Mouse (Mus musculus) liver, embryonic 16.5 days (tissue): ENCODE measurements around the gene Zdhhc12. TPM values are rescaled to one million over a fixed set of nuclear protein-coding genes. Genes with fewer than 3 reads are reported as not detected.

ENCODE experiments used
- ATAC-seq: fragments of 200-750 bp; cut with Nextera tagmentation; 2 replicates; pipeline ENCODE4 v1.8.0; 2017; ENCODE audit warnings: low read depth, mild to moderate bottlenecking, moderate number of reproducible peaks, moderate library complexity
- H3K27ac ChIP-seq: fragments of 300-500 bp; sonication (generic); 2 replicates; pipeline ENCODE4 v1.5.1; 2014; ENCODE audit warnings: mild to moderate bottlenecking, low read length
- H3K27me3 ChIP-seq: fragments of 300-500 bp; sonication (generic); 2 replicates; pipeline ENCODE4 v1.6.1; 2014; ENCODE audit warnings: low read depth, low read length, mixed read lengths; ENCODE audit not compliant: control insufficient read depth, insufficient read depth
- H3K36me3 ChIP-seq: fragments of 300-500 bp; sonication (generic); 2 replicates; pipeline ENCODE4 v1.6.1; 2014; ENCODE audit warnings: mild to moderate bottlenecking; ENCODE audit not compliant: control insufficient read depth, insufficient read depth
- H3K4me1 ChIP-seq: fragments of 300-500 bp; sonication (generic); 2 replicates; pipeline ENCODE4 v1.6.1; 2014; ENCODE audit warnings: low read depth, low read length, mixed read lengths; ENCODE audit not compliant: control insufficient read depth
- H3K4me2 ChIP-seq: fragments of 300-500 bp; sonication (generic); 2 replicates; pipeline ENCODE4 v1.6.1; 2014; ENCODE audit warnings: low read depth, low read length, mixed read lengths
- H3K4me3 ChIP-seq: fragments of 300-500 bp; sonication (generic); 2 replicates; pipeline ENCODE4 v1.5.1; 2014; ENCODE audit warnings: low read depth, mild to moderate bottlenecking, low read length
- H3K9ac ChIP-seq: fragments of 300-500 bp; sonication (generic); 2 replicates; pipeline ENCODE4 v1.6.1; 2014; ENCODE audit warnings: low read depth, low read length
- H3K9me3 ChIP-seq: fragments of 300-500 bp; sonication (generic); replicated peaks from 2 replicates; pipeline ENCODE4 v1.6.1; 2016; ENCODE audit warnings: low read length; ENCODE audit not compliant: control insufficient read depth
- WGBS: fragments of 180-500 bp; shearing (Covaris S2); extraction: QIAGEN DNeasy Blood & Tissue Kit; methylation state at CpG from one replicate; pipeline ENCODE4 v1.1.7; 2014; ENCODE audit not compliant: insufficient replicate concordance; 5-methylcytosine and 5-hydroxymethylcytosine counted together
- polyA plus RNA-seq: library from polyadenylated mRNA; unstranded; fragments of >200 nt; fragmentation: Nextera tagmentation; extraction: Ambion mirVana; gene quantifications from 2 replicates; pipeline ENCODE4 v1.2.1, GENCODE M21; 2015

Gene Zdhhc12
- polyA plus RNA-seq, 1 experiment from 2014 or later: 18.7 TPM

- Histone ChIP-seq H3K36me3 (peaks cover 9% of the 10 kb centered on the region), H3K9me3 (no peaks in the 10 kb centered on the region), H3K27me3 (no peaks in the 10 kb centered on the region), H3K27ac (no peak overlapping the region), H3K4me3 (no peak overlapping the region), H3K4me2 (no peak overlapping the region), H3K4me1 (peaks cover 14% of the 10 kb centered on the region), H3K9ac (no peak overlapping the region)
- no peak for ATAC-seq
- WGBS: 68% methylated on average over 4 of the region's 4 CpGs
Observed at GRCm38 (mm10) chr2:30108260-30108659, 14.8 kb upstream of the Zdhhc12 start.

DNA sequence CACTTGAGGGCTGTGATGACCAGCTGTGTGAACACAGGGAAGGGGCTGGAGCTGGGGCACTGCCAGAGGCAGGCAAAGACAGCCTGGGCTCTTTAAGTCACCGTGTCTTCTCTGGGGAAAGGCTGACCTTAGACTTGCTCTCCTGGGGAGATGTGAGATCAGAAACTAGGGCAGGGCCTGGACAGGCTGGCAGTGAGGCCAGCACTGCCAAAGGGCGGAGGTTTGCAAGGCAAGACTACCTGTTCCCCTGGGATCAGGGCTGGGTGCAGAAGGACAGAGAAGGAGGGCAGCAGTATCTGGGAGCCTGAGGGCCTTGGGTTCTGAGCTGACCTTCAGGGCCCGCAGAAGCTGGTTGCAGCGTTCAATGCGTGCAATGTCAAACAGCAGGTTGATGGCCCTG lies 14.2 kb upstream of the Zdhhc12 start:
- ATAC-seq: no peak
- 74% methylated on average over 5 of the region's 5 CpGs for WGBS
- Histone ChIP-seq H3K4me2 (no peak overlapping the region), H3K27me3 (no peaks in the 10 kb centered on the region), H3K9ac (no peak overlapping the region), H3K4me3 (no peak overlapping the region), H3K36me3 (peaks cover 9% of the 10 kb centered on the region), H3K27ac (no peak overlapping the region), H3K9me3 (no peaks in the 10 kb centered on the region), H3K4me1 (peaks cover 14% of the 10 kb centered on the region)

- H3K36me3 ChIP-seq: peaks cover 9% of the 10 kb centered on the region
Observed at GRCm38 (mm10) chr2:30106364-30106763, 12.9 kb upstream of the Zdhhc12 start.

GRCm38 (mm10) chr2:30100214-30100613 lies 6.8 kb upstream of the Zdhhc12 start:
- no peaks in the 10 kb centered on the region for H3K27me3 ChIP-seq
- peaks cover 10% of the 10 kb centered on the region for H3K4me1 ChIP-seq
- H3K4me2 ChIP-seq: no peak overlapping the region
- H3K4me3 ChIP-seq: no peak overlapping the region
- 61% methylated on average over 4 of the region's 4 CpGs for WGBS
- H3K27ac ChIP-seq: no peak overlapping the region
- ATAC-seq: no peak
- peaks cover 2% of the 10 kb centered on the region for H3K36me3 ChIP-seq
- H3K9me3 ChIP-seq: no peaks in the 10 kb centered on the region
- H3K9ac ChIP-seq: no peak overlapping the region

More at GRCm38 (mm10) chr2:30106364-30106763, 12.9 kb upstream of the Zdhhc12 start:
- Histone ChIP-seq H3K4me3 (no peak overlapping the region), H3K27me3 (no peaks in the 10 kb centered on the region), H3K9me3 (no peaks in the 10 kb centered on the region), H3K4me1 (peaks cover 6% of the 10 kb centered on the region), H3K4me2 (no peak overlapping the region), H3K9ac (no peak overlapping the region), H3K27ac (no peak overlapping the region)
- no peak for ATAC-seq

DNA sequence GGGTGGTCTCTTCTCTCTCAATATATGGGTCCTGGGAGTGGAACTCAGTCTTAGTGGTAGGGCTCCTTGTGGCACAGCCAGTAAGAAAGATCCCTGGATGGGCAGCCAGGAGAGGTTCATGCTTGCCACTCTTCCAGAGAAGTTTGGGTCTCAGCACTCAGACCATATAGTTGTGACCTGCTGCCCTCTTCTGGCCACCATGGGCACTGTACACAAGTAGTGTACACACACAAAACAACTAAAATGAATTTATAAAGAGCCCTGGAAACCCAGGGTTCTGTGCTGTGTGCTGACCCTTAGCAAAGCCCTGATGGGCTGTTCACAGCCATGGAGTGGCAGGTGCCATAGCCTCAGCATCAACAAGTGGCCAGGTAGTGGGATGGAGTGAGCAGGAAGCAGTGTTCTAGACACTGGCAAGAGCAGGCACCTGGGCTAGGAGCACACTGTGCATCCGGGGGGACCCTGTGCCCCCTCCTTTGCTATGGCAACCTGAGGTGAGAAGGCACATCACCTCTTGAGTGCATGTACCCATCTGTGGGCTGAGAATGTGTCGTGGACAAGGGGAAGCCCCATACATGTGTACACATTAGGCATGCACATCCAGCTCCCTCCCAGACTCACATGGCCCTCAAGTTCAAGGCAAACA lies 2.6 kb upstream of the Zdhhc12 start:
- H3K9ac ChIP-seq: no peak overlapping the region
- H3K27me3 ChIP-seq: no peaks in the 10 kb centered on the region
- H3K36me3 ChIP-seq: peaks cover 2% of the 10 kb centered on the region
- H3K9me3 ChIP-seq: no peaks in the 10 kb centered on the region
- H3K27ac ChIP-seq: no peak overlapping the region
- 60% methylated on average over 2 of the region's 2 CpGs for WGBS
- no peak overlapping the region for H3K4me2 ChIP-seq
- H3K4me3 ChIP-seq: no peak overlapping the region
- no peak for ATAC-seq
- peaks cover 34% of the 10 kb centered on the region for H3K4me1 ChIP-seq

DNA sequence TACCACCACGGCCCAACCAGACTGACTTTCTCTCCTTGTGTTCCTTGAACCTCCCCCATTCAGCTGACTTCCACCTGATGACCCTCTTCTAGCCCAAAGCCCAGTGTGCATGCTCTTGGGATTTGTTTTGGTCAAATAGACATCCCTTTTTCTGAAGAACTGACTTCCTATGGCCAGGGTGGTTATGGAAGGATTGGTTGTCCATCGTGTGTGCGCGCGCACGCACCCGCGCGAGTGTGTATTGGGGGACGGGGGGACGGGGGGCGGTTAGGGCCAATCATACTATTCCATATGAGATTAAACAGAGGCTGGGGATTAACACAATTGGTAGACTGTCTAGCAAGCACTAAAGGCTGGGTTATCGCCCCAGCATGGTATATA lies 750 bp upstream of the Zdhhc12 start:
- Histone ChIP-seq H3K9ac (peak overlapping the region; percentile 70), H3K9me3 (no peaks in the 10 kb centered on the region), H3K27me3 (no peaks in the 10 kb centered on the region), H3K27ac (peak overlapping the region; percentile 68), H3K36me3 (no peaks in the 10 kb centered on the region), H3K4me1 (peaks cover 26% of the 10 kb centered on the region), H3K4me3 (peak overlapping the region; percentile 95), H3K4me2 (peak overlapping the region; percentile 96)
- under 1% methylated on average over 13 of the region's 13 CpGs for WGBS
- no peak for ATAC-seq

DNA sequence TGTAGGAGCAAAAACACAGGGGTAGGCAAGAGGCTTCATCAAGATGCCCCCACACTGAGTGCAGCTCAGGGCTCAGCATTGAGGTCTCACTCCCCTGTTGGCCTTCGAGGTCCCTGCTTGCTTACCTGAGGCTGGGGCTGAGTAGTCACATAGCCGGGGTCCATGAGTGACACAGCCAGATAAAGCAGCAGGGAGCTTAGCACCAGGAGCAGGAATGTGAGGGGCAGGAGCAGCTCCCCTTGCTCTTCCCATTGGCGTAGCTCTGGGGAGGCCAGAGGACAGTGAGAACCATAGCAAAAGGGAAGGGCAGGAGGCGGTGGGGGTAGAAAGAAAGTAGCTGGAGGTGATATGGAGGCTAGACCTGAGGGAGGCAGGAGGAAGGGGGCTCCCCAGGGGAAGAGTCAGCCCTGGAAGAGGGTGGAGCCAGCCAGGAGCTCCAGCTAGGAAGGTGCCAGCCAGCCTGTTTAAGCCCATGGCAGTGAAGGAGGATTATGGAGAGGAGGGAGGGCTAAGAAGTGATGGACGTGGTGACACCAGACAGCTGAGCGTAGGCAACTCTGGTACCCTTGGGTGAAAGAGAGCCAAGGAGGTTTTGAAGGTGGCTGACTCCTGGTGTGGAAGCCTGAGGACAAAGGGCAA lies 1.0 kb downstream of the Zdhhc12 start:
- peaks cover 24% of the 10 kb centered on the region for H3K4me1 ChIP-seq
- no peaks in the 10 kb centered on the region for H3K9me3 ChIP-seq
- no peaks in the 10 kb centered on the region for H3K36me3 ChIP-seq
- H3K27me3 ChIP-seq: no peaks in the 10 kb centered on the region
- peak overlapping the region; percentile 95 for H3K4me3 ChIP-seq
- H3K4me2 ChIP-seq: peak overlapping the region; percentile 96
- H3K27ac ChIP-seq: no peak overlapping the region; the same call in 1 of the 2 replicates
- no peak for ATAC-seq
- H3K9ac ChIP-seq: peak overlapping the region; percentile 92
- 53% methylated on average over 6 of the region's 6 CpGs for WGBS

GRCm38 (mm10) chr2:30091521-30091920 lies 1.9 kb downstream of the Zdhhc12 start:
- no peaks in the 10 kb centered on the region for H3K36me3 ChIP-seq
- H3K4me1 ChIP-seq: peaks cover 24% of the 10 kb centered on the region
- H3K27ac ChIP-seq: no peak overlapping the region
- no peaks in the 10 kb centered on the region for H3K9me3 ChIP-seq
- WGBS: 94% methylated on average over 12 of the region's 12 CpGs
- H3K4me2 ChIP-seq: no peak overlapping the region
- H3K27me3 ChIP-seq: no peaks in the 10 kb centered on the region
- no peak for ATAC-seq
- H3K9ac ChIP-seq: no peak overlapping the region
- H3K4me3 ChIP-seq: no peak overlapping the region

DNA sequence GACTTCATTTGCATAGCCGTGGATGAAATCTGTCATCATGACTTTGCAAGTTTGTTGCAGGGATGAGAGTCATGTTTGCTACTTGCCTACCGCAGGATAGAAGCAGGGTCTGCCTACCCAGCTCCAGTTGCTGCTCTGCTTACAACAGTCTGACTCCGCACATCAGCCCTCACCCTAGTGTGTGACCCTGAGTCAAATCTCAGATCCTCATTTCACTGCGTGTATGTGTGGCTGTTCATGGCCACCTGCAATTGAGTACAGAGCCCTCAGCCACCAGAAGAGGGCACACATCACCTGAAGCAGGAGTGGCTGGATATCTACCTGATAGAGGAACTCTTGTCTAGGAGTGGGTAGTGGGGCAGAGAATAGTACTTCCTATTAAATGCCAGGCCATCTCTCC lies 6.1 kb downstream of the Zdhhc12 start:
- Histone ChIP-seq H3K36me3 (no peaks in the 10 kb centered on the region), H3K9ac (no peak overlapping the region), H3K9me3 (no peaks in the 10 kb centered on the region), H3K4me3 (no peak overlapping the region), H3K27ac (no peak overlapping the region), H3K27me3 (no peaks in the 10 kb centered on the region), H3K4me1 (peaks cover under 1% of the 10 kb centered on the region), H3K4me2 (no peak overlapping the region)
- WGBS: 72% methylated on average over 4 of the region's 4 CpGs
- ATAC-seq: no peak
